Mouse (Mus musculus) heart, postnatal 4 days (tissue): Measurements from ENCODE around the gene Ubr4. TPM values are rescaled to one million over a fixed set of nuclear protein-coding genes. Genes with fewer than 3 reads are reported as not detected.
"Not testable (repeated sequence)": the region's sequence is repeated elsewhere in the genome, so short reads cannot be mapped to it uniquely, and the experiment has no call there.

Experiments
- DNase-seq: peaks from one replicate; pipeline ENCODE4 v3.0.0; 2021
- total RNA-seq, 2 experiments: library from RNA; stranded (reverse); gene quantifications; 2 replicates each; pipeline ENCODE4 v1.2.3; 2021

Ubr4 gene
- total RNA-seq, 2 experiments from 2014 or later = 124 to 126 TPM

GRCm38 (mm10) chr4:139488325-139488724 is 135.9 kb downstream of the Ubr4 start:
- no peak for DNase-seq

GRCm38 (mm10) chr4:139489946-139490345 is 137.5 kb downstream of the Ubr4 start:
- peak; percentile 29 for DNase-seq

GRCm38 (mm10) chr4:139490413-139491055 is 138.1 kb downstream of the Ubr4 start:
- peak; percentile 73 for DNase-seq

- no peak for DNase-seq
These were observed 139.2 kb downstream of the Ubr4 start for GRCm38 (mm10) chr4:139491541-139492170.

GRCm38 (mm10) chr4:139492258-139492833 is 139.9 kb downstream of the Ubr4 start:
- no peak for DNase-seq

GRCm38 (mm10) chr4:139493227-139494025 is 141.0 kb downstream of the Ubr4 start:
- no peak for DNase-seq

- DNase-seq = peak; percentile 36
These were observed 148.4 kb downstream of the Ubr4 start for GRCm38 (mm10) chr4:139500814-139501213.

- DNase-seq = no peak
These were observed 149.3 kb downstream of the Ubr4 start for GRCm38 (mm10) chr4:139501702-139502101.

GRCm38 (mm10) chr4:139503919-139504318 is 151.5 kb downstream of the Ubr4 start:
- DNase-seq = no peak

- no peak for DNase-seq
These were observed 153.3 kb downstream of the Ubr4 start for GRCm38 (mm10) chr4:139505716-139506115.

GRCm38 (mm10) chr4:139506727-139507126 is 154.3 kb downstream of the Ubr4 start:
- no peak for DNase-seq

- no peak for DNase-seq
These were observed 156.7 kb downstream of the Ubr4 start for GRCm38 (mm10) chr4:139509069-139509468.

GRCm38 (mm10) chr4:139511557-139511956 is 159.1 kb downstream of the Ubr4 start:
- DNase-seq = no peak

GRCm38 (mm10) chr4:139512985-139513384 is 160.6 kb downstream of the Ubr4 start:
- DNase-seq = no peak

- no peak for DNase-seq
These were observed 166.8 kb downstream of the Ubr4 start for GRCm38 (mm10) chr4:139519221-139519620.

- DNase-seq = no peak
These were observed 169.5 kb downstream of the Ubr4 start for GRCm38 (mm10) chr4:139521926-139522325.

- no peak for DNase-seq
These were observed 174.1 kb downstream of the Ubr4 start for GRCm38 (mm10) chr4:139526475-139526874.

GRCm38 (mm10) chr4:139530248-139530647 is 177.8 kb downstream of the Ubr4 start, which contains the start of gene Iffo2:
Iffo2 (plus strand) TSS chr4:139530548.
- not testable (repeated sequence) for DNase-seq

GRCm38 (mm10) chr4:139532081-139532480 is 179.7 kb downstream of the Ubr4 start:
- DNase-seq = no peak

GRCm38 (mm10) chr4:139535127-139535695 is 182.8 kb downstream of the Ubr4 start:
- DNase-seq = peak; percentile 75

- DNase-seq = no peak
These were observed 183.3 kb downstream of the Ubr4 start for GRCm38 (mm10) chr4:139535719-139536118.

GRCm38 (mm10) chr4:139536706-139537105 is 184.3 kb downstream of the Ubr4 start:
- DNase-seq = no peak
